ENCODE assay signal across 9 mouse cellular contexts in genomic region chr7:137316926-137317658, GRCm38 (mm10). TPM values are rescaled to one million over a fixed set of nuclear protein-coding genes. Genes with fewer than 3 reads are reported as not detected.
DNase-seq lines count a peak whose midpoint lies in the region; ATAC-seq and TF ChIP-seq lines count a peak whose summit lies in the region.
"Had no signal": no experiment of that assay in that cellular context is flagged by ENCODE, and none has a peak within 500 bp of the region (broad histone marks: within the 10 kb centered on the region; RNA-seq: fewer than 3 reads in every experiment).

No protein-coding gene starts in this region.

- no peaks in the 10 kb centered on the region for H3K4me1 ChIP-seq in lung, embryonic 14.5 days (ENCODE audit: insufficient read depth)
- H3K4me1 ChIP-seq in heart, embryonic 12.5 days (replicated peaks) = peaks cover 60% of the 10 kb centered on the region
- peaks cover 66% of the 10 kb centered on the region for H3K4me1 ChIP-seq in limb, embryonic 13.5 days
- H3K4me1 ChIP-seq in stomach, postnatal 0 days (replicated peaks; ENCODE audit: control insufficient read depth, insufficient read depth) = no peaks in the 10 kb centered on the region; the same call in 1 of the 2 replicates

- no peak for DNase-seq in lung, embryonic 14.5 days
- no peak for DNase-seq in lung, postnatal 14 days
- no peak for DNase-seq in stomach, postnatal 0 days (ENCODE audit: low spot score)
- DNase-seq in thymus, postnatal 25 days = no peak
- DNase-seq in gastrocnemius, postnatal 10 days = no peak
- DNase-seq in lung, postnatal 36 days = no peak

- H3K36me3 ChIP-seq in lung, embryonic 14.5 days (ENCODE audit: insufficient read depth) = no peaks in the 10 kb centered on the region
- no peaks in the 10 kb centered on the region for H3K36me3 ChIP-seq in heart, embryonic 12.5 days
- no peaks in the 10 kb centered on the region for H3K36me3 ChIP-seq in limb, embryonic 13.5 days
- no peaks in the 10 kb centered on the region for H3K36me3 ChIP-seq in stomach, postnatal 0 days (ENCODE audit: control insufficient read depth, insufficient read depth, low read length)

- no peak overlapping the region for H3K9ac ChIP-seq in lung, embryonic 14.5 days
- H3K9ac ChIP-seq in heart, embryonic 12.5 days = no peak overlapping the region
- H3K9ac ChIP-seq in limb, embryonic 13.5 days = peak overlapping the region; percentile 99
- H3K9ac ChIP-seq in stomach, postnatal 0 days (ENCODE audit: low read length) = no peak overlapping the region; the same call in 1 of the 2 replicates

- no peak for ATAC-seq in lung, embryonic 14.5 days (ENCODE audit: insufficient read depth)
- no peak for ATAC-seq in heart, embryonic 12.5 days (ENCODE audit: insufficient number of reproducible peaks, low FRiP score)
- ATAC-seq in limb, embryonic 13.5 days (ENCODE audit: low FRiP score, low read depth) = no peak
- ATAC-seq in stomach, postnatal 0 days (ENCODE audit: low FRiP score, low TSS enrichment) = no peak

- under 1% methylated on average over 39 of the region's 39 CpGs for WGBS in lung, embryonic 14.5 days
- under 1% methylated on average over 39 of the region's 39 CpGs for WGBS in heart, embryonic 12.5 days
- 2% methylated on average over 39 of the region's 39 CpGs for WGBS in limb, embryonic 13.5 days
- WGBS in stomach, postnatal 0 days = 4% methylated on average over 39 of the region's 39 CpGs

- no peak overlapping the region for H3K4me3 ChIP-seq in lung, embryonic 14.5 days (ENCODE audit: low read depth, low read length)
- H3K4me3 ChIP-seq in heart, embryonic 12.5 days = peak overlapping the region; percentile 16
- peak overlapping the region; percentile 86 for H3K4me3 ChIP-seq in limb, embryonic 13.5 days
- 0 out of 2 replicates have a peak overlapping the region, but pooled peaks have one; percentile 10 for H3K4me3 ChIP-seq in stomach, postnatal 0 days (ENCODE audit: low read depth, low read length)
- H3K4me3 ChIP-seq: megakaryocyte, embryonic 14.5 days had no signal

- no peaks in the 10 kb centered on the region for H3K9me3 ChIP-seq in lung, embryonic 14.5 days (ENCODE audit: low read depth, low read length)
- H3K9me3 ChIP-seq in heart, embryonic 12.5 days (replicated peaks) = no peaks in the 10 kb centered on the region
- no peaks in the 10 kb centered on the region for H3K9me3 ChIP-seq in limb, embryonic 13.5 days
- no peaks in the 10 kb centered on the region for H3K9me3 ChIP-seq in stomach, postnatal 0 days (ENCODE audit: control insufficient read depth, low read length)
- H3K9me3 ChIP-seq: megakaryocyte, embryonic 14.5 days had no signal

- no peak for TF ChIP-seq CTCF in lung, embryonic 14.5 days (IDR thresholded peaks at IDR 0.05; ENCODE audit: low read depth)
- TF ChIP-seq CTCF in stomach, postnatal 0 days (IDR thresholded peaks at IDR 0.05; ENCODE audit: low read depth) = no peak

- peaks cover 97% of the 10 kb centered on the region for H3K27me3 ChIP-seq in lung, embryonic 14.5 days (ENCODE audit: insufficient read depth, low read length)
- peaks cover 79% of the 10 kb centered on the region for H3K27me3 ChIP-seq in heart, embryonic 12.5 days (replicated peaks)
- H3K27me3 ChIP-seq in limb, embryonic 13.5 days = peaks cover 75% of the 10 kb centered on the region
- H3K27me3 ChIP-seq in stomach, postnatal 0 days (ENCODE audit: control insufficient read depth, insufficient read depth, low read length) = peaks cover 32% of the 10 kb centered on the region

- H3K27ac ChIP-seq in lung, embryonic 14.5 days (ENCODE audit: low read depth) = no peak overlapping the region
- H3K27ac ChIP-seq in heart, embryonic 12.5 days (ENCODE audit: poor library complexity, severe bottlenecking) = no peak overlapping the region
- H3K27ac ChIP-seq in limb, embryonic 13.5 days = peak overlapping the region; percentile 79
- H3K27ac ChIP-seq in stomach, postnatal 0 days (replicated peaks) = no peak overlapping the region

- peak overlapping the region; percentile 11; the same call in 1 of the 2 replicates for H3K4me2 ChIP-seq in lung, embryonic 14.5 days
- peak overlapping the region; percentile 46 for H3K4me2 ChIP-seq in heart, embryonic 12.5 days
- peak overlapping the region; percentile 91 for H3K4me2 ChIP-seq in limb, embryonic 13.5 days (replicated peaks)
- H3K4me2 ChIP-seq in stomach, postnatal 0 days (replicated peaks; ENCODE audit: low read depth) = peak overlapping the region; percentile 18; the same call in 1 of the 2 replicates

- no peak for TF ChIP-seq EP300 in stomach, postnatal 0 days (optimal IDR thresholded peaks at IDR 0.05)

RNA-seq across cellular contexts. Expression of gene Ebf3, which starts 2.8 kb away (rescaled TPM):
- 0.09 and 0.14 TPM in 2 replicates for polyA plus RNA-seq in lung, embryonic 14.5 days (2014; fragmentation: Nextera tagmentation; extraction: Ambion mirVana)
- 0.61 and 0.65 TPM in 2 replicates for polyA plus RNA-seq in heart, embryonic 12.5 days (2016; fragmentation: Nextera tagmentation; extraction: Ambion mirVana)
- 13.4 and 16.9 TPM in 2 replicates for polyA plus RNA-seq in limb, embryonic 13.5 days (2015; fragmentation: Nextera tagmentation; extraction: Ambion mirVana)
- 0.58 and 0.65 TPM in 2 replicates for polyA plus RNA-seq in stomach, postnatal 0 days (2015; fragmentation: Nextera tagmentation; extraction: Ambion mirVana)
- 10 to 100 TPM; 16.0 to 27.5 TPM for total RNA-seq in gastrocnemius, postnatal 10 days (2021)

Comparison
In these comparisons a context has a peak if more than half of its experiments do, and no peak if none do; other contexts are left out.
1. H3K4me2 ChIP-seq: peak in every context shown above with its lines; median percentile 91 in limb, embryonic 13.5 days; 46 in heart, embryonic 12.5 days; 18 in stomach, postnatal 0 days; 11 in lung, embryonic 14.5 days.